Mouse (Mus musculus): ENCODE measurements around the gene Ctcf. TPM values are rescaled to one million over a fixed set of nuclear protein-coding genes. Genes with fewer than 3 reads are reported as not detected.

Ctcf gene
- polyA plus RNA-seq, 1 experiment from 2014 or later, result 50.3 TPM

DNA sequence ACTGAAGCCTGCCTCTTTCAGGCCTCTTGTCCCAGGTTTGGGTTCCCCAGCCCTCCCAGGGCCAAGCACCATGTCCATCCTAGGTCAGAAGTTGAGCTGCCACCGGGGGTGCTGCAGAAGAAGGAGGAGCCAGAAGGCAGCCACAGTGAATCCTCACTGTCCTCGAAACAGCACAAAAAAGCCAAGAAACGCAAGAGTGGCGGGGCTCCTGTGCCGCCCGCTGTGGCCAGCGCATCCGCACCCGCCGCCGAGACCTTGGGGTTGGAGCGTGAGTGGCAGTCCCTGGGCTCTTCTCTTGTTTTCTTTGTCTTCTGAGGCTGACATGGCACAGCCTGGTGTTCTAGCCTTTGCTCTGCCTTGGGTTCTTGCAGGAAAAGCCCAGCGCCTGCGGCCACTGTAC lies 72.9 kb downstream of the Ctcf start:
- H3K79me2 ChIP-seq (ENCODE audit: inconsistent target), result no peaks in the 10 kb centered on the region
- H3K36me3 ChIP-seq (ENCODE audit: inconsistent target), result no peaks in the 10 kb centered on the region
- WGBS (ENCODE audit: missing documents), result 93% methylated on average over 14 of the region's 14 CpGs
- H3K4me3 ChIP-seq (ENCODE audit: inconsistent target), result no peak overlapping the region
- H3K27ac ChIP-seq, result no peak overlapping the region

DNA sequence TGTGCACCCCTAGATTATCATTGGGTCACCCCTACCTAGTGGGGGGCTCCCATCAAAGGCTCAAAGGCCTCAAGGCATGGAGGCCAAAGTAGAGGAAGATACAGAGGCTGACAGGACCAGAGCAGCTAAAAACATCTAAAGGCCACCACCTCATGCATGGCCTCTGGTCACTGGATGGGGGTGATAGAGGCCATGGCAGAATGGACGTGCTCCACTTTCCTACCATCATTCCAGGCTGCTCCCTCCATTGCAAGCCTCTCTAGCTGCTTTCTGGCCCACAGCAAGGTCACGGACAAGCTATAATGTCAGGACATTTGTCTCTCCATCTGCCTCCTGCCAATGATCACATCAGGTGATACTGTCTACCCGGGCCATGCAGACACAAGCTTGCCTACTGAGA lies 75.9 kb downstream of the Ctcf start:
- H3K27ac ChIP-seq, result no peak overlapping the region
- no peaks in the 10 kb centered on the region for H3K36me3 ChIP-seq (ENCODE audit: inconsistent target)
- no peak overlapping the region for H3K4me3 ChIP-seq (ENCODE audit: inconsistent target)
- WGBS (ENCODE audit: missing documents), result 90% methylated on average over 3 of the region's 3 CpGs
- no peaks in the 10 kb centered on the region for H3K79me2 ChIP-seq (ENCODE audit: inconsistent target)

DNA sequence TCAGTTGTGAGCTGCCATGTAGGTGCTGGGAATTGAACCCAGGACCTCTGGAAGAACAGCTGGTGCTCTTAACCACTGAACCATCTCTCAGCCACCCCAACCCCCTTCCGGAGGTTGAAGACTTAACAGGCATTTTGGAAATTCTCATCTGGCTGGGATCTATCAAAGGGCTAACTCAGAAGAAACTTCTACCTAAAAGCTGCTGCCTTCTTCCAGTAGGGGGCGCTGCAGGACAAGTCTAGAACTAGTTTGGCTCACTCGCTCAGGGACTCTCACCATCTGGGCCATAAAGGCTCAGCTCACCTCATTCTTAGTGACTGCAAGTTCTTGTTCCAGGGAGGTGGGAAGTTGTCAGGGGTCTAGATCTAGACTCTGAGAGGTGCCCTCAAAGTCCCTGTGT lies 77.8 kb downstream of the Ctcf start:
- WGBS (ENCODE audit: missing documents), result 3% methylated on average over 3 of the region's 3 CpGs
- no peaks in the 10 kb centered on the region for H3K79me2 ChIP-seq (ENCODE audit: inconsistent target)
- H3K27ac ChIP-seq, result no peak overlapping the region
- no peaks in the 10 kb centered on the region for H3K36me3 ChIP-seq (ENCODE audit: inconsistent target)
- H3K4me3 ChIP-seq (ENCODE audit: inconsistent target), result no peak overlapping the region

DNA sequence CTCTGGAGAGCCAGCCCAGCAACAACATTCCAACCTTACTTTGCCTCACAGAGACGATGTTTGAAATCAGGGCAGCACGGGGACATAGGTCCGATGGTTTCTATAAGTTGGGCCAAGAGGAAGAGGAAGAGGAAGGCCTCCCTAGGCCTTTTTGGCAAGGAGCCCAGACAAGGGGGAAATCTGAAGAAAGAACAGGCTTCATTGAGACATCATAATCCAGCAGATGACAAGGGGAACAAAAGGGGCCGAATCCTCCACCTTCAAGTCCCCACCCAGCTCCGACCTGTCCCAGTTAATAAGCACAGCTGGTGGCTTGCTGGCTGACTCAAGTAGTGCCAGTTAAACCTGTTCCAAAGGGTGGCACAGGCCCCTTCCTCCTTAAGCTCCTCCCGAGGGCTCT lies 78.7 kb downstream of the Ctcf start:
- 9% methylated on average over 6 of the region's 6 CpGs for WGBS (ENCODE audit: missing documents)
- H3K36me3 ChIP-seq (ENCODE audit: inconsistent target), result no peaks in the 10 kb centered on the region
- H3K27ac ChIP-seq, result no peak overlapping the region
- H3K4me3 ChIP-seq (ENCODE audit: inconsistent target), result no peak overlapping the region
- no peaks in the 10 kb centered on the region for H3K79me2 ChIP-seq (ENCODE audit: inconsistent target)

DNA sequence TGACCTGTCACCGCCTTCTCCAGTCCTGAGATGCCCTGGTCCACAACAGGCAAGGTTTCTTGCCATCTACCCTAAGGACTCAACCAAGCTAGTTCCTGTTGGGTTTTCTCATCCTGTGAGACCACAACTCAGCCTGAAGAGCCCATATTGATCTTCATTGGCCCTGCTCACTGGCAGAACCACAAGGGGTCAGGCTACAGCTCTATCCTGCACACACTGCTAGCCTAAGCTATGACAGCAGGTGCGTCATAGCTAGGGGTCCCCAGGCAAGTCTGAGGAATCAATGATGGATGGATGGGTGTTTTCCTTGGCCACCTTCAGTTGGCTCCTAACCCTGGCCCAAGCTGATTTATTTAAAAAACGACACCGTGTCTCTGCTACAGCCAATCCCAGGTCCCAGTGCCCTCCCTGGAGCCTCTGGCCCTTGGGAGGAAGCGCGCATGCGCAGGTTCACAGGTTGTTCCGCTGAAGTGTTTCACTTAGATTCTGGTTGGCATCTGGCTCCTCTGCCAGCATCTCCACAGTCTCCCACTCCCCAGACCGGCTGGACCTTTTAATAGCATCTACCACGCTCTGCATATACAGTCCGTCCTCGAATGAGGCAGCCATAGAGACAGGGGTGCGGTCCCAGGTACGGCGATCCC lies 80.1 kb downstream of the Ctcf start:
- WGBS (ENCODE audit: missing documents), result 94% methylated on average over 15 of the region's 15 CpGs
- Histone ChIP-seq H3K36me3 (ENCODE audit: inconsistent target) (no peaks in the 10 kb centered on the region), H3K4me3 (ENCODE audit: inconsistent target) (no peak overlapping the region), H3K79me2 (ENCODE audit: inconsistent target) (no peaks in the 10 kb centered on the region), H3K27ac (no peak overlapping the region)

DNA sequence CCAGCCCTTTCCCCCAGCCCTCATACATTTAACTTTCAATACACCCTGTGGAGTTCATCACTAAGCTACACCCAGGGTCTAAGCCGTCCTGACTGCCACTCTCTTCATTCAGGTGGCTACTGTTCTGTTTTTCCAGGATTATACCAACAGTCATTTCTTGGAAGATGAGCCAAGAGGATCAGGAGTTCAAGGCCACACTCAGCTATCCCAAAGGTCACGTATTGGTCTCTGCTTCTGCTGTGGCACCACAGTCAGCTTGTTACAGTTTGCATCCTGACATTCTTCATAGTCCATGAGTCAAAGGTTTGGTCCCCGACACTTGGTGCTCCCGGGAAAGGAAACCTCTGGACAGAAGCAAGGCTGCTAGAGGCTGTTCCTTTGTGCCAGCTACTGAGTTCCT lies 83.3 kb downstream of the Ctcf start:
- Histone ChIP-seq H3K36me3 (ENCODE audit: inconsistent target) (no peaks in the 10 kb centered on the region), H3K79me2 (ENCODE audit: inconsistent target) (no peaks in the 10 kb centered on the region), H3K27ac (no peak overlapping the region), H3K4me3 (ENCODE audit: inconsistent target) (no peak overlapping the region)
- WGBS (ENCODE audit: missing documents), result 89% methylated on average over 4 of the region's 4 CpGs

DNA sequence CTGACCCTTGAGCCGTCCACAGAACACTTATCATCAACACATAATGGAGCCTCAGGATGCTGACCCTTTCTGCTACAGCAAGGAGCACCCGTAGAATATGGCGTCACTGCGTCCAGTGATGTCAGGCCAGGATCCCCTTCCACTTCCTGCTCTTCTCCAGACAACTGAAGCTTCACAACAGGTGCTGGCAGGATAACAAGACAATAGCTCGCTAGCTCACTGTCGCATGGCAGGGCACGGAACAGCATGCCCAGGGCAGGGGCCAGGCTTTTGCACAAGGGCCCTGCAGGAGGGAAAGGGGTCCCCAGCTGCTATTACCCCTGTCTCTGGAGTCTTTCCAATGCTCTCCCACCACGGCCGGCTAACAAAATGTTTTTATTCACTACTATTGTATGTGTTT lies 86.5 kb downstream of the Ctcf start:
- 96% methylated on average over 9 of the region's 9 CpGs for WGBS (ENCODE audit: missing documents)
- no peaks in the 10 kb centered on the region for H3K36me3 ChIP-seq (ENCODE audit: inconsistent target)

DNA sequence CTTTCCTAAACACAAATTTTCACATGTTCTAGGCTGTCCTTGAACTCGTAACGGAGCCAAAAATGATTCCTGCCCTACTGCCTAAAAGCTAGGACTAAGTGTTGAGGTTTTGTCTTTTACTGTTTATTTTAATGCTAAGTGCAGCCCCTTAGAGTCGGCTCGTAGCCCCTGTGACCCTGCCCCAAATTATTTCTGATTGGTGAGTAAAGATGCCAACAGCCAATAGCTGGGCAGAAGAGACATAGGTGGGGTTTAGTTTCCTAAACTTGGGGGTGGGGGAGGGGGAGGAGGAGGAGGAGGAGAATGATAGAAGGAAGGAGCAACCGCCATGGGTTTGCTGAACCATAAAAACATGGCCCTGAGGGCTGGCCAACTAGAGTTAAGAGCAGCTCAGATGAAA lies 89.4 kb downstream of the Ctcf start:
- Histone ChIP-seq H3K4me3 (ENCODE audit: inconsistent target) (no peak overlapping the region), H3K36me3 (ENCODE audit: inconsistent target) (no peaks in the 10 kb centered on the region), H3K27ac (no peak overlapping the region), H3K79me2 (ENCODE audit: inconsistent target) (no peaks in the 10 kb centered on the region)
- WGBS (ENCODE audit: missing documents), result 94% methylated on average over 5 of the region's 5 CpGs

More for the DNA sequence above, 86.5 kb downstream of the Ctcf start:
- no peak overlapping the region for H3K4me3 ChIP-seq (ENCODE audit: inconsistent target)
- no peaks in the 10 kb centered on the region for H3K79me2 ChIP-seq (ENCODE audit: inconsistent target)
- H3K27ac ChIP-seq, result no peak overlapping the region

DNA sequence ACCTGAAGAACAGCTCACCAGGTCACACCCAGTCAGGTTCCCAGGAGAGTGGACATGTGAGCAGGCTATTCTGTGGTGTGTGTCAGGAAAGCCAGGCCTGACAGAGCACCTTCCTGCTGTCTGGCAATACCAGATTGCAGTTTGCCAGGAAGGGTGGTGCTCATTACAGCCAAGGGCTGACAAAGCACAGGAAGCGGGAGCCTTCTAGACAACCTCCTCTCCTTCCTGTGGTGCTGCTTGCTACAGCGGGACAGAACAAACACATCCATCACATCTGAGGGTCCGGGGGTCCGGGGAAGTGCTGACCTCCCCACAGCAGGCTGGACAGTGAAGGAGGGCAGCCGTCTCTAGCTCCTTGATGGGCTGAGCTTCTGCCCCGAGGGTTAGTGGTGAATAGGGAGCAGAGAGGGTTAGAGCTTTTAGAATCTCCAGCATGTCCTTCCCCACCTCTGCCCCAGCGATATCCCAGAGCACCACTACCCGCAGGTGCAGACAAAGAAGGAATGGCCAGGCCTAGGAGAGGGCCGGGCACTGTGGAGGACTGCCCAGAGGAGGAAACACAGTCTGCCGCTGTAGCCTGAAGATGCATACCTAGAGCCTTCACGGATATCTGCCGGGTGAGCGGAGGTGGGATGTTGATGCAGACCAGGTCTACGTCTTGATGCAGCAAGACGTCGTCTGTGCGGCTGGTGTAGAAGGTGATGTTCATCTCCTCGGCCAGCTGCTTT lies 91.2 kb downstream of the Ctcf start:
- Histone ChIP-seq H3K79me2 (ENCODE audit: inconsistent target) (no peaks in the 10 kb centered on the region), H3K36me3 (ENCODE audit: inconsistent target) (no peaks in the 10 kb centered on the region), H3K27ac (no peak overlapping the region), H3K4me3 (ENCODE audit: inconsistent target) (no peak overlapping the region)
- 59% methylated on average over 18 of the region's 18 CpGs for WGBS (ENCODE audit: missing documents)

DNA sequence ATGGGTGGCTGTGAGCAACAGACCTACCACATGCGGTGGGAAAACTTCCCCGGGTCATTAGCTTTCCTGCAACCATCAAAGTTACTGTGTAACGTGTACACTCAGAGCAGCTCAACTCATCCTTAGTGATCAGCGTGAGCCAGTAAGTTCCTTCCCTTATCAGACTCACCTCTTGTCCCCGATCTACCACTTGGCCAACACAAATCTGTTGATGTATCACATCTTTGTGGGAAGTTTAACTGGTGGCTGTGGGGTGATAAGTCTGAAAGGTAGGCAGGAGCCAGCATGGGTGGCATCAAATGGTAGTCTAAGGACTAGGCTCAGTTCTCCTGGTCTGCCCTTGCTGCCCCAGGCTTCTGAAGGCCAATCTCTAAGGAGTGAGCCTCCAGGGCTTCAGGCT lies 95.8 kb downstream of the Ctcf start:
- H3K36me3 ChIP-seq (ENCODE audit: inconsistent target), result no peaks in the 10 kb centered on the region
- H3K4me3 ChIP-seq (ENCODE audit: inconsistent target), result no peak overlapping the region
- no peaks in the 10 kb centered on the region for H3K79me2 ChIP-seq (ENCODE audit: inconsistent target)
- H3K27ac ChIP-seq, result no peak overlapping the region
- WGBS (ENCODE audit: missing documents), result 94% methylated on average over 5 of the region's 5 CpGs

Other genes starting within 250 kb of the Ctcf start
- not detected in 3 replicates for gene Kctd19, start 223.1 kb upstream of the Ctcf start, polyA plus RNA-seq (2018)
- gene Lrrc36, start 223.0 kb upstream of the Ctcf start, polyA plus RNA-seq (2018), result 0.13 TPM in 1 of 3 replicates, not detected in the others
- gene Tppp3, start 165.0 kb upstream of the Ctcf start, polyA plus RNA-seq (2018), result 0.20 to 1.0 TPM (median 0.49 TPM) in 3 replicates
- gene Zdhhc1, start 139.7 kb upstream of the Ctcf start, polyA plus RNA-seq (2018), result 6.8 to 10.0 TPM (median 7.3 TPM) in 3 replicates
- not detected in 3 replicates for gene Hsd11b2, start 117.8 kb upstream of the Ctcf start, polyA plus RNA-seq (2018)
- gene Atp6v0d1, start 70.5 kb upstream of the Ctcf start, polyA plus RNA-seq (2018), result 238 to 301 TPM (median 263 TPM) in 3 replicates
- gene Ripor1, start 31.3 kb upstream of the Ctcf start, polyA plus RNA-seq (2018), result 13.3 to 20.5 TPM (median 14.5 TPM) in 3 replicates
- not detected in 3 replicates for gene Agrp, start 825 bp downstream of the Ctcf start, polyA plus RNA-seq (2018)
- 0.13 TPM in 1 of 3 replicates, not detected in the others for gene Carmil2, start 49.7 kb downstream of the Ctcf start, polyA plus RNA-seq (2018)
- gene Acd, start 64.5 kb downstream of the Ctcf start, polyA plus RNA-seq (2018), result 14.9 to 20.7 TPM (median 19.5 TPM) in 3 replicates
- 2.9 to 8.1 TPM (median 6.1 TPM) in 3 replicates for gene Pard6a, start 64.6 kb downstream of the Ctcf start, polyA plus RNA-seq (2018)
- not detected in 3 replicates for gene 4933405L10Rik, start 71.1 kb downstream of the Ctcf start, polyA plus RNA-seq (2018)
- gene Enkd1, start 71.6 kb downstream of the Ctcf start, polyA plus RNA-seq (2018), result 1.4 to 6.3 TPM (median 3.2 TPM) in 3 replicates
- gene Gfod2, start 122.1 kb downstream of the Ctcf start, polyA plus RNA-seq (2018), result 0.26 to 0.85 TPM (median 0.67 TPM) in 3 replicates
- 16.5 to 33.9 TPM (median 23.7 TPM) in 3 replicates for gene Ranbp10, start 190.8 kb downstream of the Ctcf start, polyA plus RNA-seq (2018)
- not detected in 3 replicates for gene Tsnaxip1, start 191.2 kb downstream of the Ctcf start, polyA plus RNA-seq (2018)
- gene Cenpt, start 216.7 kb downstream of the Ctcf start, polyA plus RNA-seq (2018), result 7.2 to 13.3 TPM (median 8.2 TPM) in 3 replicates
- gene Thap11, start 218.6 kb downstream of the Ctcf start, polyA plus RNA-seq (2018), result 8.3 to 23.6 TPM (median 20.4 TPM) in 3 replicates
- gene Nutf2, start 224.0 kb downstream of the Ctcf start, polyA plus RNA-seq (2018), result 53.1 to 154 TPM (median 76.1 TPM) in 3 replicates
- 12.6 to 19.5 TPM (median 14.6 TPM) in 3 replicates for gene Edc4, start 244.3 kb downstream of the Ctcf start, polyA plus RNA-seq (2018)